Mouse (Mus musculus): ENCODE measurements around the gene Ttll2. TPM values are rescaled to one million over a fixed set of nuclear protein-coding genes. Genes with fewer than 3 reads are reported as not detected.
"Not testable (repeated sequence)": the region's sequence is repeated elsewhere in the genome, so short reads cannot be mapped to it uniquely, and the experiment has no call there.

Ttll2 gene
- not detected for total RNA-seq (2021)
- long read RNA-seq, experiment 1, result 0 reads
- long read RNA-seq, experiment 2, result 0 reads

DNA sequence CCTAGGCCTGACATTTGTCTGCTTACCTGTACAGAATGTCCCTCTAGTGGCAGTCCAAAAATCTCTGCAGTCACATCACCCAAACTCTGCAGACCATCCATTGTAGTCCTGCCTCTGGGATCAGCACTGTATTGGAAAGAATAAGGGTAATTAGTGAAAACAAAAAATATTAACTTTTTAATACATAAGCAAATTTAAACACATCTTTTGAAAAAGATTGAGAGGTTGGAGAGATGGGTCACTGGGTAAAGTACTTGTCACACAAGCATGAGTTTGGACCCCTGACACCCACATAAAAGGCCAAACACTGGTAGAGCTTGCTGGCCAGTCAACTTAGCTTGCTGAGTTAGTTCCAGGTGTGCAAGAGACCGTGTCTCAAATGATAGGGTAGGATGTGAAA is at the start of gene Ttll2:
Gene Ttll2 (minus strand): TSS at position 101 of the 400 bp plus-strand sequence.
- not testable (repeated sequence) for DNase-seq

DNA sequence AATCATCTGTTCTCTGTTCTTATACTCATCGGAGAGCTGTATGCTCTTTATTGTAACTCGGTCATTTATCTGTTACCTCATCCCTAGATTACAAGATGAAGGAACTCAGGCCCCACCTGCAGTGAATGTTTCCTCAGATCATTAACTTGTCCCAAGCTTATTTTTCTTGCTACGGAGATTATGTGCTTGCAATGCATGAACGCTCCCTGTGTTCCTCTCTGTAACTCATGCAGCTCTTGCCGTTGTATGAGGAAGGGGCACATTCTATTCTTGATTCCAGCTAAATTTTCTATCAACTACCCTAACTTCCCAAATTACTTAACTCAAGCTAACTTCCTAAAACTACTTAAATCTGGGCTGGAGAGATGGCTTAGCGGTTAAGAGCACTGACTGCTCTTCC is 47.3 kb upstream of the Ttll2 start:
- not testable (repeated sequence) for DNase-seq

DNA sequence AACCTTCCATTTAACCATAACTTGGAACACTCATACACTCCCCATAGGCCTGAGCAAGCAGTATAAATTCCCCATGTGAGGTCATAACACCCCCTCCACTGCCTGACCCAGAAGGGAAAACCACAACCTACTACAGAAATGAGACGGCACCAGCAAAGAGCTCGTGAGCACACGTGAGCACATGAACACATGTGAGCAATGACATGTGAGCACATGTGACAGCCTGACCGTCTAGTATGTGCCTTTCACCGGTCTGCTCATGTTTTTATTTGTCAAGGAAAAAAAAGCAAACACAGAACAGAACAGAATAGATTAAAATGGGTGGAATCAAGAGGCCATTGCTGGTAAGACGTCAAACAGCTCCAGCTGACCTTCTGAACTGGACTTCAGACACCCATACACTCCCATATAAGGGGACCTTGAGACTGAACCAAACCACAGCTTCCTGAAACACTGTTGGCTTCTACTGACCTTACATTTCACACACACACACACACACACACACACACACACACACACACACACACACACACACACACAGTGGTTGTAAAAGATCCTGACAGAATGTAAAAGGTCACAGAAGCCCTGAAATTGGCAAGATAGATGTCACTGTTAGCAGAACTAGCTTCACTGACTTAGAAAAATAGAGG is 45.8 kb upstream of the Ttll2 start:
- DNase-seq, result peak in 1 of 2 experiments; percentile 9

DNA sequence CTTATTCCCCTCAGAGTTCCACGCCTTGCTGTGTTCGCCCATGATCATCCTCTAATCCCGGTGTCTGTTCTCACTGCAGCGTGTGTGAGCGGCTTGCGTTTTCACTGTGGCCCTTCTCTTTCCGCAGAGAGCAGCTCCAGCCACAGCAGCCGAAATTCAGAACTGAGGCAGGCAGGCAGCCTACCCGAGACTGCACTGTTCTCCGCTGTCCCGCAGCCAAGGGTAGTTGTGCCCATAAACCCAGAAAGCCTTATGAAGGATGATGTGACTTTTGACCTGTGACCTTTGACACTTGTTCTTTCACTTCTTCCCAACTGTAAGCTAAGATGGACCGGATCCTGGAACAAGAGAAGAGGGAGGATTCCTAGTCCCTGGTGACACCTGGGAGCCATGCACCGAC is 44.6 kb upstream of the Ttll2 start:
- not testable (repeated sequence) for DNase-seq

DNA sequence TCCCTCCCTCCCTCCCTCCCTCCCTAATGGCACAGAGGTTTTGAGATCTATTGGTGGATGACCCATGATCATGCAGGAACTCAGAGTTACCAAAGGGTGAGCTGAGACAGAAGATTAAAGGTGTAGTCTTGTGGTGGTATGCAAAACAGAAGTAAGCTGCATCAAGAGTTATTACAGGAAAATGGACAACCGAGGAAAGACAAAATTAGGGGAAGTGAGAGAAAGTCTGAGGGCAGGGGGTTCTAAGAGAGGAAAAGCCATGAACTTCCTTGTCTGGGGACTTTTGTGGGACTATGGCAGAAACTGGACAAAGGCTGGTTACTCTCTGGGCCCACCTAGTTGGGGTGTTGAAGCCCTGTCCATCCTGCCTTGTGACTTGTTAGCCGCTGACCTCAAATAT is 43.8 kb upstream of the Ttll2 start:
- not testable (repeated sequence) for DNase-seq

DNA sequence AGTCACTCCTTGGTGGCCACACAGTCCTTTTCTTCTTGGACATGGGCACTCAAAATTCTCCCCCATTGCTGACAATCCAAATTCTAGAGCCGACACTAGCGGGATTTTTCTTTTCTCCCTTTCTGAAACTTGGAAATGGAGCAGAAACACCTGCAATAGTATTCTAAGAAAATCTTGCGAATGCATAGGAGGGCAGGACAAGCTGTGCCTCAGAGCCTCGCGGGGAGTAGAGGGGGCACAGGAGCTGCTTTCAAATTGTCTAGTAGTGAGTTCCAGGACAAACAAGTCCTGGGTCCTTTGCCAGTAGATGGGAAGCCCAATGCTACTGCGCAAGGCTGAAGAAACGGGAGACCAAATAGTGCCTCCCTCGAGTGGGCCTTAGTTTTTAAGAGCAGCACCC is 43.2 kb upstream of the Ttll2 start:
- not testable (repeated sequence) for DNase-seq

DNA sequence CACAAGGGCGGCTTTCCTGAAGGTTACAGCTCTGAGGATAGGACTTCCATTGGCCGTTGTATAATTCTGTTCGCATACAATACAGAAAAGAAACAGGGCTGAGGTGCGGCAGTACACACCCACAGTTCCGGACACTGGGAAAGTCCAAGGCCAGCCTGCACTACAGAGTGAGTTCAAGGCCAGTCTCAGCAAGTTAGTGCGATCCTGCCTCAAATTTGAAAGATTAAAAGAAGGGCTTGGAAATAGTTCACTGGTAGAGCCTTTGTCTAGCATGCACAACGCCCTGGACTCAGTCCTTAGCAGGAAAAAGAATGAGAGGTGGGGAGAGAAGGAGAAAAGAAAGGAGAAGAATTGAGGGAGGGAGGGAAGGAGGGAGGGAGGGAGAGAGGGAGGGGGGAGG is 42.6 kb upstream of the Ttll2 start:
- not testable (repeated sequence) for DNase-seq

DNA sequence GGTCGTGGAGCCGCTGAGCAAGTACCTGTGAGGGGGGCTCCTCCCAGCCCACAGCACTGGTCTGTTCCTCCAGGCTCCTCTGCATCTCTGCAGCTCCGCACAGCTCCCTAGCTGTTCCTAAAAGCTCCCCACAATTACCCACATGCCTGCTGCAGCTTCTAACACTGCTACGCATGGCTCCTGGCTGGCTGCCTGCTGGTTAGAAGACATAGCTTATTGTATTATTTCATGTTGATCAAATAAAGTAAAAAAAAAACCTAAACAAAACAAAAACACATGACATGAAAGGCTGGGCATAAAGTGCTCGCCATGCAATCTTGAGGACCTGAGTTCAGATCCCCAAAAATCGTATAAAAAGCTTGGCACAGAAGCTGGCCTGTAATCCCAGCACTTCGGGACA is 37.4 kb upstream of the Ttll2 start:
- DNase-seq, result not testable (repeated sequence)

DNA sequence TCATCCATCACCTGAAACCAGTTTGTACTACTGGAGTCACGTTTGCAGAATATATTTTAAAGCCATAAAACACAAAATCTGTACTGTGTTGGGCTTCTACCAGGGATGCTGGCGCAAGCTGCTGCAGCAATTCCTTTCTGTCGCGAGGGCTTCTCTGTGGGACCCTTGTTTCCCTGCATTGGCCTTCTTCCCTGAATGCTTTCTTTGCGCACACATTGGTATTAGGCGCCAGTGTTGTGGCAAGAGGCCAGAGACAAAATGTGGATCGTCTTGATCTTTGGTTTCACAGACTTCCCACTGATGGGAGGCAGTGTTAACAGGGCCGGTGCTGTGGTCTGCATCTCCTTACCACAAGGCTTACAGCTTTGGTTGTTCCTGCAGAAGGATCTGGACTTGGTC is 36.5 kb upstream of the Ttll2 start:
- not testable (repeated sequence) for DNase-seq

DNA sequence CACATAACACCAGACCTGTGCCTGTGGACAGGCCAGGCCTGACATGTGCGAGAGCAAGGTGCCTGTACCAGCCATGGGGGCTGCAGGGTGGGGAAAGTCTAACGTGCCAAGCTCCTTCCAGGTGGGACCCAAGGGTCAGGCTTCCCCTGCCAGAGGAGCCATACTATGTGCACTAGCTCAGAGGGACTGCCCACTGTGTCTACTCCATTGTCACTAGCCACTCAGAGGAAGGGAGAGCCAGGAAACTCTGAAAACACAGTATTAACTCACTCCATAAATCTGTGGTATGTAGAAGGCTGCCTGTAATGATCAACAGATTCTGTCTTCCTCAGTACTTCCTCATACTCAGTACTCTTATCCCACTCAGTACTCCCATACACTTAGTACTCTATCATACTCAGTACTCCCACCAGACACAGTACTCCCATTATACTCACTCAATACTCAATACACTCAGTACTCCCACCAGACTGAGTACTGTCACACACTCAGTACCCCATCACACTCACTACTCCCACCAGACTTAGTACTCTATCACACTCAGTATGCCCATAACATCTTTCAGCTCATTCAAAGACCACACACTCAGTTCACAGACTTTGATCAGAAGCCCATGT is 36.0 kb upstream of the Ttll2 start:
- not testable (repeated sequence) for DNase-seq

DNA sequence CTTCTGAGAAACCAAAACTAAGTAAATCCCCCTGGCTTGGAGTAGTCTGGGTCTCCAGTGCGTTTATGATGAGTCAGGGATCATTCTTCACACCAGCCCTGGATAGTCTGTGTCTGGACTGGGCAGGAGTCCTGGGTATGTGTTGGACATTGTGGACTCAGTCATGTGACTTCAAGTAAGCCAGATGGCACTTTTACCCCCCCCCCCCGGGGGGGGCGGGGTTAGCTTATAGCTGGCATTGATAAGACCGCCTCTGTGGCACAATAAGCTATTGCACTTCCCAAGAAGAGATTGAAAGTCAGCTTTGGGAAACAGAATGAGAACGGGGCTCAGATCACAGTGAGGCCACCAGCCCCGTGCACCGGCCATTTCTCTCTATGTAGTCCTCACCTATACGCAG is 33.5 kb upstream of the Ttll2 start:
- DNase-seq, result not testable (repeated sequence)

DNA sequence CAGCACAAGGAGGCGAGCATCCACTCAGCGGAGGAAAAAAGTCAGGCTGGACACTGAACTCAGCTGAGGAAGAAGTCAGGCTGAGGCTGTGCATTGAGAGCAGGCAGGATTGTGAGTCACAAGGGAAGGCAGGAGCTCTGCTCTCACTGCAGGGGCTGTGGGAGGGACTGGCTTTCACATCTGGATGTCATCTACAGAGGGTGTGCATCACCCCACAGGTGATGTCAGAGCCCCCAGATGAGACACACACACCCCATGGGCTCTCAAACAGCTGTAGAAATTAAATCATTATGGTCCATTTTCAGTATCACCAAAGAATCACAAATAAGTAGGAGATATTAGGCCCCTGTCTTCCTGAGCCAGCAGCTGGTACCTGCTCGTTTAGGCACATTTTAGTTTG is 32.9 kb upstream of the Ttll2 start, which contains the start of gene Unc93a2:
Gene Unc93a2 (minus strand): TSS at position 101 of the 400 bp plus-strand sequence.
- not testable (repeated sequence) for DNase-seq

DNA sequence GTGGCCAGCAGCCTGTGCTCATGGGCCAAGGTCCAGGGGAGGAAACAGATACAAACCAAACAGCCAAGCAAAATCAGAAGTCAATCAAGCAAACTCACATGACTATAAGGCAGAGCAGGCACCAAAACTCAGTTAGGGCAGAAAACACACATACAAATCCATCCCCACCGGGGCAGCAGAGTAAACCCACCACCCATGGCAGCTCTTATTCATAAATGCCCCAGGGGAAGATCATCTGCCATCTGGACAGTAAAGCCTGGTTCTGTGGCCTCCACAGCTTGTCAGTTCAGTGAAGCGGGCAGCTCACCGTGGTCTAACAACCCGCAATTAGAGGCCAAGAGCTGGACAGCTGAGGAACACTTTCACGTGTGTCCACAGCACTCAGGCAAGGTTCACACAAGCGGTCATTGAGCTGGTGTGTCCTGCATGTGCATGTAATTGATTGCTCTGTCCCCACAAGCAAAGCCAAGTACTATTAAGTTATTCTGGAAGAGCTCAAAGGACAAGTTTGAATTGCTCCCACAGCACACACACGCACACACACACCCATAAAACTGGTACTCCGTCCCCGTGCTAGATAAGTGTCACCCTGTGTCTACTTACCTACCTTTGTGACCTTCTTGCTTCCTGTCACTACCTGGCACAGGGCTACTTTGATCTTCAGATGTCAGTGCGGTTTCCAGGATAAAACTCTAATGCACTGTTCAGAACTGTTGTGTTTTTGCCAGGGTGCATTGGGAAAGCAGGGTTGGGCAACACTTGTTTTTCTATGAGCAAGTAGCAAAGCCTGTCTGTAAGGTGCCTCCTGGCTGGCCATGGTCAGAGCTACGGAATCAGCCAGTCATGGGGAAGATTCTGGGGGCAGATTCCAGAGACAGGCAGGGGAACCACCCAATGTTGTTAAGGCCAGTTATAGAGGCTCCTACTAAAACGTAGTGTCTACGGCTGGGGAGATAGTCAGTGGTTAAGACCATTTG is 31.0 kb upstream of the Ttll2 start:
- not testable (repeated sequence) for DNase-seq

DNA sequence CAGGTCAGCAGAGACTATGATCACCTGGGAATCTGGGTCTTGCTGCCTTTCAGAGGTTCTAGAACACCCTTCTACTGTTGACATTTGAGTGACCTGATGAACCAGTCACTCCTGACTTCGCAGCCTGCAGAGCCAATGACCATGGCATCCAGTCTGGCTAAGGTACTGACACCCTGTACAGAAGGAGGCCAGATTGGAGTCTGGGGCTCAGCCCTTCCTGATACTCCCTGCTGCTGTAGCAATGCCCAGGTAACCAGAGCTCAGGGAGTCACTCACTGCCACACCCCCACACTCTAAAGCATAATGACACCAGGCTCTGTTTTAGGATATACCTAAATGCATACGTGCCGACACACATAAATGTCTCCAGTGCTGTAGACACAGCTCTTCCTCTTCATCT is 30.2 kb upstream of the Ttll2 start:
- not testable (repeated sequence) for DNase-seq

DNA sequence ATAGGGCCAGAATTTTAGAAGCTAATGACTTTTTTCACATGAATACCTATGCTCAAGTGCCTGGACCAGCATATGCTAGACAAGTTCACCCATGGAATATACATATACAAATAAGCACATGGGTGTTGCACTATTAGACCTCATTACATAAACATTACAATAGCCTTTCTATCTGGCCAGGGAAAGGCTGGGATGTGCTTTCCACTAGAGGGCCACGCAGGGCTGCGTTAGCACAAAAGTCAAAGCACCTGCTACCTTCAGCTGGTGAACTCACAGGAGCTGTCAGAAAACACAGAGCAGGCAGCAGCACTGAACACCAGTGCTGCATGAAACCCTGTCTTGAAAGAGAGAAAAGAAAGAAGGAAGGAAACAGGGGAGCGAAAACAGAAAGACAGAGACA is 25.4 kb upstream of the Ttll2 start:
- DNase-seq, result not testable (repeated sequence)

DNA sequence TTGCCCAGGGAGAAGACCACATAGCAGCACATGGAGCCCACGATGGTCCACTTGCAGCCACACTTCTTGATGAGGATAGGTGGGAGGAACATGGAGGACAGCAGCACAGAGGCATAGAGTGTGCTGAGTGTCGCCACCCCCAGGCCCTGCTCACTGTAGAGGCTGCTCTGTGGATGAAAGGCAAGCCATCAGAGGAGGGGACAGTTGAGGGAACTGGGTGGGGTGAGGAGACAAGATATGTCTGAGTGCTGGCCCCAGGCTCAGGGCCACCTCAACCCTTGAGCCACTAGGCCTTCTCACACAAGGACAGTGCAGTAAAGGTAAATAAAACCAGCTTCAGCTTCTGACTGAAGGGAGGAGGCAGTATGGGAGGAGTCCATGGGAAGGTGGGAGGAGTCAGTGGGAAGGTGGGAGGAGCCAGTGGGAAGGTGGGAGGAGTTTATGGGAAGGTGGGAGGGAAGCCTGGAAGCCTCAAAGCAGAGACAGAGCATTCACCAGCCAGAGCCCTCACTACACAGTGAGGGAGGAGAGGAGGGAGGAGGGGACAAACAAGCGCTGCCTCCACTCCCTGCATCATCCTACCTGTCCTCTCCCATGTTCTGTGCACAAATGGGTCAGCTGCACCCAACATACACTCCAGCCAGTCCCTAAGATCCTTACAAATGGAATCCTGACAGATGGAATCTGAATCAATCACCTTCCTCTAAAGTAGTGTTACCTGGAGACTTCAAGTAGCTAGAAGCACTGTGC is 24.6 kb upstream of the Ttll2 start:
- DNase-seq, result not testable (repeated sequence)

DNA sequence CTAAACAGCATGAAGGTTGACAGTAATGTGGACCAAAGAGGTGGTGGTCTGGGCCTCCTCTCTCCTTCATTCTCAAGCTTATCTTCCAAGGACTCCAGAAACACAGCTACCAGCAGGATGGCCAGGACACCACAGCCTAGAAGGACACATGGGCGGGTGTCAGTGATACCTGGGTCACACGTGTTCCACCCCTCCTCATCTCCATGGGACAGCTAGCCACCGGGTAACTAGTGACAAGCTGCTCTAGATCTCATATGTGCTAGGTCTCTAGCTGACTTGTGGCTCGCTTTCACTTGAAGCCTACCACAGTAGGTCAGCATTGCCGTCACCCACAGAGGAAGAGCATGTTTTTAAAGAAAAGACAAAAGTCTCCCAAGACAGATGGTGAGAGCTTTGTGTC is 19.4 kb upstream of the Ttll2 start, which contains the start of gene Gm49630:
Gene Gm49630 (minus strand): TSS at position 101 of the 400 bp plus-strand sequence.
- not testable (repeated sequence) for DNase-seq

DNA sequence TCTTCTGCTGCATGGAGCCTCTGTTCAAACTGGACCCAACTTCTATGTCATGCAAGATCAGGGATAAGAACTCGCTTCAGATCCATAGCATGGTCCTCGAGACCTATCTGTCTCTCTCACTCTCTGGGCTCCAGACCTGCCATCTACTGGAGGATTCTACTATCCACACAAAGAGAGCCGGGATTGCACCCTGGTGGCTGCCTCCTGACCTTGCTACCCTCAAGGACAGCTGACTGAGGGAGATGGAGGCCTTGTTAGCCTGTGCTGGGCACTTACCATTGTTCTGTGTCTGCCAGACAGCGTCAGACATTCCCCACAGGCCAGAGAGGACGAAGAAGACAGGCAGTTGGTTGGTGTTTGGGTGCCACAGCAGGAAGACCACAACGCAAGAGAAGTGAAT is 16.9 kb upstream of the Ttll2 start:
- not testable (repeated sequence) for DNase-seq

DNA sequence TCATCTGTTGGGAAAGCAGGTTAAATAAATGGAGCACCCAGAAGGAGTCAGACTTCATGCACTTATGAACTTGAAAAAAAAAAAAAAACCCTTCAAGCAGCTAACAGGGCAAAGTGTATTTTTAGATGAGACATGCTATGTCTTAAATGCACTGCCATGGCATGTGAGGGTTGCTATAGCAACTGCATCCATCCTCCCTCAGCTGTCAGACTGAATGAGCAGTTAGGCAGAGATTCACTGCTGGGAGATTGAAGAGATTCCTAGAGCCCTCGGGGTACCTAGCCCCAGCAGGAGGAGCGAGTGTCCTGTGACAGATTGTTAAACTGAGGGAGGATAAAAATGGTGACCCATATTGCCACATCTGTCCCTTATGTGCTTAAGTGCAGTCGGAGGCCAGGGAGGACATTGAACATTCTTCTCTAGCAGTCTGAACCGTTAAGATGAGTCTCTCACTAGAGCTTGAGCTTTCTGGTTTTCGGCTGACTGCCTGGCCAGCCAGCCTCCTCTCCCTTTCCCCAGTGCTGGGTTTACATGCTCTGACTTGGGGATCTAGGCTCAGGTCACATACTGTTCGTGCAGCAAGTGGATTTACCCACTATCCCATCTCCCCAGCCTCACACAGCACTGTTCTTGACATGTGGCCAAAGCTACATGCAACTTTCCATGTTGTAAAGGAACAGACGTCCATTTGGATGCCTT is 14.3 kb upstream of the Ttll2 start:
- DNase-seq, result not testable (repeated sequence)

DNA sequence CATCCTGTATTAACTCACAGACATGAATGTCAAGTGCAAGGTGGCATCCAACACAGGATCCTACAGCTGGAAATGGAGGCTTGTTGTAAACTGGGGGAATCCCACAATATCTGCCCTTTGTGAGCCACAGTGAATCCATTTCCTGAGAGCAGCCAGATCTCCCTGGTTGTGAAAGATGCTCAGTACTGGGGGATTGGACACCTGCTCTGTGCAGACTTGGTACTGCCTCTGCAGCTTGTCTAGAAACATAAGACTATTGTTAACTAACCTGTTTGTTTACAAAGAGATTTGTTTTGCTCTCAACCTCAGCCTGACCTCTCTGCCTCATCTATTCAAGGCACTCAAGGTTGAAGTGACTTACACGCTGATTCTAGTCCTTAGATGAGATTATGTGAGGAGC is 13.8 kb upstream of the Ttll2 start:
- DNase-seq, result not testable (repeated sequence)

DNA sequence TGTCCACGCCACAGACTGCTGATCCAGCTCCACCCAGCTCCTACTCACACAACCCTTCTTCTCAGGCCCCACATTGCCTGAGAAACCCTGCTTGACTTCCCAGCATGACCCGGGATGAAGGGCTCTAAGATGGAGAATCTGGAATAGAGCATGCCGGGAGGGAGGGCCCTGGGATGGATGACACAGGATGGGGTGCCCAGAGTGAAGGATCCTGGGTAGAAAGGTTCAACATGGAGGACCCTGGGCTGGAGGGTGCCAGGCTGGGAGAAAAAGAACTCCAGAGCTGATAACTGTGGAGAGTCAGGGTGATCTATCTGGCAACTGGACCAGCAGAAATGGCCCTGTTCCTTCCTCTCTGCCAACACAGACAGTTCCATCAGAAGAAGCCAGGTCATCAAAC is 13.1 kb upstream of the Ttll2 start:
- DNase-seq, result not testable (repeated sequence)

All from heart, adult 18-20 months (tissue).